Mouse (Mus musculus) thymus, postnatal 4 days (tissue): ENCODE measurements around the gene Banf2.

ENCODE experiments used
- DNase-seq: peaks from one replicate; pipeline ENCODE4 v3.0.0; 2021

The Banf2 gene

DNA sequence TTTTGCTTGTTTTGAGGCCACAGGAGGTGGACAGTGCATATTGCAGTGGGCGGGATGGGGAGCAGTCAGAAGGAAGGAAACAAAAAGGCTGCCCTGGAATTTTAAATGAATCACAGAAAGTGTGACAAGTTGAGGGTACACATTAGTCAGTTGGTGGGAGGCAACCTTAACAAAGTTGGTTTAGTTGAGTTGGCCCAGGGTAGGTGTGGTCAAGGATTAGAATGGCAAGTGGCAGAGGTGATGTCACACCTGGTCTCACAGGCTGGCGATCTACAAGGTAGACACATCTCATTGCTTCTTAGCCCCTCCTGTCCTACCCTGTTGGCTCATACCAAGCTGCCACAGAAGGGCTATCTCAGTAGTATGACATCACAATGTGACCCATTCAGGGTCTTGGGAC, at the start of gene Banf2:
Banf2 (plus strand) TSS at position 396 of the 400 bp plus-strand sequence.
- DNase-seq, result no peak

DNA sequence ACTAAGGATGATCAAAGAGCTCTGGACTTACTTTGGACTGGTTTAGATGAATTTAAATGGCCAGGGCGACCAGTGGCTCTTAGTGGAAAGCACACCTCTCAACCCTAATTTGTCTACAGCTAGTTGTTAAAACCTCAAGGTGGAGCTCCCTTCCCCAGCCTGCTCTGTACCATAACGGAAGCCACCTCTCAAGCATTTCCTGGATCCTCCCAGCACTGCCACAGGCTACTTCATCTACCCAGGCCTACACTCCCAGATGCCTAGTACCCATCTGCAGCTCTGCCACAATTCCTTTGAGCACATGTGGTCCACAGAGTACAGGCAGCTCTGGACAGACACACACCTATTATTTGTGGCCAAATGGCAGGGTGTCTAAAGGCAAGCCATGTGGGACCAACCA, 49.4 kb upstream of the Banf2 start:
- peak; percentile 18 for DNase-seq

DNA sequence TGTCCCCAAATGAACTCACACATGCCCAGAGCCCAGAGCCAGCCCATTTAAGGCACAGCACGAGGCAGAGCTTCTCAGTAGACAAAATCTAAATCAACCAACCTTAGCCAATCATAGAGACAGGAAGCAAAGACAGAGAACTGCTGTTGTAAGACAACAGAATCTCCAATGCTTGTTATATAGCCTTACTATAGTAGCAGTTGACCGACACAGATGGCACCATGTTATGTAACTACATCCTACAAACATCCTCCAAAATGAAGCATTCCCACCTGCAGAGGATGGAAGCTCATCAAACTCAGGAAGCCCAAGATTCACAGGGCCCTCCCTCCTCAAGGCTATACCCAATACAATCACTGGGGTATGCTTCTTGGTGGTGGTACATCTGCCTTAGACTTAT, 45.4 kb upstream of the Banf2 start:
- DNase-seq, result no peak

DNA sequence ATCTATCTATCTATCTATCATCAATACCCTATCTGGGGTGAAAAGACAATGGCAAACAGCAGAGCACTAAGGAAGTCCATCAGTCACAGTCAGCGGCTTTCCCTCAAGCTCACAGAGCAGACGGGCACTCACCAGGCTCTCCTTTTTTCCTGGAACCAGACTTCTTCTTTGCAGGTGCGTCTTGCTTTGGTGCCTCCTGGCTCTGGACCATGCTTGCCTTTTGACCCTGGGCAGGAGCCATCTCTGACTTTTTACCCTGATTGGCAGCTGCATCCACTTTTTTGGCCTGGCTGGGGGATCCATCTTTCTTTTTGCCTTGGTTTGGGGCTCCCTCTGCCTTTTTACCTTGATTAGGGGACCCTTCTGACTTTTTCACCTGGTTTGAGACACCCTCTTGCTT, 44.8 kb upstream of the Banf2 start:
- DNase-seq, result no peak

DNA sequence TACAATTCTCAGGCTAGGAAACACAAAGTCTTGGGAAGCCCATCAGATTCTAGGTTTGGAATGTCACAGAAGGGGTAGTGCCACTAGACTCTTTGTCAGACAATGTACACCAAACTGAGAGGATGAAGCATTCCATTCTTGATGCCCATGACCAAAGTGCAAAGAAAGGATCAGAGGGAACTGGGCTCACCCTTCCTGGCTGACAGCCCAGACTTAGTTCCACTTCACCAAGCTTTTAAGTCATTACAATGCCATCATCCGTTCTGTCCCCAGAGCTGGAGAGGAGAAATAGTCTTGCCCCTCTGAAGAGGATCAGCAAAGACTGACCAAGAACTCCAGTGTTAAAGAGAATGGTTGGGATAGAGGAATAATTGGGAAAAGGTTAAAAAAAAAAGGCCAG, 41.9 kb upstream of the Banf2 start:
- DNase-seq, result no peak

DNA sequence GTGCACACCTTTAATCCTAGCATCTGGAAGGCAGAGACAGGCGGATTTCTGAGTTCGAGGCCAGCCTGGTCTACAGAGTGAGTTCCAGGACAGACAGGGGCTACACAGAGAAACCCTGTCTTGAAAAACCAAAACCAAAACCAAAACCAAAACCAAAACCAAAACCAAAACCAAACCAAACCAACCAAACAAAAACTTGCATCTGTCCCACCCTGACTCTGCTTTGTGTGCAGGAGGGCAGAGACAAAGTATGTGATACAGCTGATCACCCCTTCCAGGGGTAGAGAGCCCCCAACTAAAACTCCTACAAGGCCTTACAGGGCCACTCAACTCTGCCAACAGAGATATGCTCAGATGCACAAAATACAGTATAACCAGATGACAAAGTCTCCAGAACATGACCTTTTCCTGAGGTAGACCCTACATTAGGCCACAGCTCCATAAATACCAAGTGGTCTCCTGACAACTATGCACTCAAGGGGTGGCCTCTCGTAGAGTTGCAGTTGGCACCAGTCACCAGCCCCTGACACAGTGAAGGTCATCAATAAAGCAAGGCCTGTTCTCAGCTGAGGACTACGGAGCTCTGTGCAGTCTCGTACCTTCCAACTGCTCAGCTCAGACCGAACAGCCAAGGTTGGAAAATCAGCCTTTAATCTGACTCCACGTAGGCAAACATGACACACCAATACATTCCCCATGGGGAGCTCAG, 40.7 kb upstream of the Banf2 start:
- no peak for DNase-seq

DNA sequence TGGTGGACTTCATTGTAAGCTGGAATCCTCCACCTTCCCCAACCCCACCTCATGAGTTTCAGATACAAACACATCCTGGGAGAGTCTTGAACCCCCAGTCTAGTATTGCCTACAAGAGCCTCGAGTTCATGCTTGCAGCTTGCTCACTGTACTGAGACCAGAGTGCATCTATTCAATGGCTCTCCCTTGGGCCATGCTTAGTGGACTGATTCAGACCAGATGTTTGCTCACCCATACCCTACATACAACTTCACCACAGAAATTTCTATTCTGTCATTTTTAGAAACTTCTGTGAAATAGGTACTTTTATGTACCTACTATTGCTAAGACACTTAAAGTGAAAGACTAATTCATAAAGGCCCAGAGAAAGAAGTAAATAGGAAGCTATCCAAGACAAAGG, 39.9 kb upstream of the Banf2 start:
- DNase-seq, result no peak

DNA sequence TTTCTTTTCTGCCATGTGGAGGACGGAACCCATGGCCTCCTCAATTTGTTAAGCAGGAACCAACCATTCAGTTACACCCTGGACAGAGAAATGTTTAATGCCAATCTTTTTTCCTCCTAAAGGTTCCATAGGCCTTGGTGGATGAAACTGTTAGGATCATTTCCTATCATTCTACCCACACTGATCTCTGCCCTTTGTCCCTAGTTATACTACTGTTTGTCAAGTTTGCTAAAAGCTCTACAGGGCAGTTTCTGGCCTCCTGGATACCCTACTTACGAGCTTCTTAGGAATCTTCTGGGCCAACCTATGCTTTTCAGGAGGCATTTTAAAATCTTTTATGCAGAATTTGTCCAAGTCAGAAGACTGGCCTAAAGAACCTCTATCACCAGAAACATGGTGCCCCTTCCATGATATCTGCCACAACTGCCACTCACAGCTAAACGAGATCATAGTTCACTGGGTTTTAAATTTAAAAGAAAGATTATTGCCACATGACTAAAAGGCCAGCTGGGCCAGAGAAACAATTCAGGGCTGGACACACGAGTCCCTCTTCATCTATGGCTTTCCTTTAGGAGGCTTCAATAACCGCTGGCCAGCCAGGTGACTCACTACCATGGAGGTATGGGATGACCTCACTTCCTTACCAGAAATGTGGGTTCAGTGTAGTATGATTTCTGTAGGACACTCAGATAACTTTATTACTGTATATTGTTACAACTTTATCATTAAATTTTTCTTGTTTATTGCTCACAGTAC, 30.5 kb upstream of the Banf2 start:
- DNase-seq, result no peak

DNA sequence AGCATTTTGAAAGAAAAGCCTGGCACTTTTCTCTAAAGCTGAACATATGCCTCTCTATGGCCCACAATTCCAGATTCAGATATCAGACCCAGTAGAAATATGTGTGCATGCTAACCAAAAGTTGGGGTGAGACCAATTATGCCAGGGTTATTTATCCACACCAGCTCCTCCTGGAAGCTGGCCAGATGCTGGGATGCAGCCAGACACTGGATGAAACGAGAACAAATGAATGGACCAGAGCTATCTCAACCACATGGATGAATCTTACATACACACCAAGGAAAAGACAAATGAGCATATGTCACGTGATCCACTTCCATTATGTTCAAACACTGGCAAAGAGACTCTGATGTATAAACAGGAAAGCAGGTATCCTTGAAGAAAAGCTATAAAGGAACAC, 29.3 kb upstream of the Banf2 start:
- DNase-seq, result no peak

DNA sequence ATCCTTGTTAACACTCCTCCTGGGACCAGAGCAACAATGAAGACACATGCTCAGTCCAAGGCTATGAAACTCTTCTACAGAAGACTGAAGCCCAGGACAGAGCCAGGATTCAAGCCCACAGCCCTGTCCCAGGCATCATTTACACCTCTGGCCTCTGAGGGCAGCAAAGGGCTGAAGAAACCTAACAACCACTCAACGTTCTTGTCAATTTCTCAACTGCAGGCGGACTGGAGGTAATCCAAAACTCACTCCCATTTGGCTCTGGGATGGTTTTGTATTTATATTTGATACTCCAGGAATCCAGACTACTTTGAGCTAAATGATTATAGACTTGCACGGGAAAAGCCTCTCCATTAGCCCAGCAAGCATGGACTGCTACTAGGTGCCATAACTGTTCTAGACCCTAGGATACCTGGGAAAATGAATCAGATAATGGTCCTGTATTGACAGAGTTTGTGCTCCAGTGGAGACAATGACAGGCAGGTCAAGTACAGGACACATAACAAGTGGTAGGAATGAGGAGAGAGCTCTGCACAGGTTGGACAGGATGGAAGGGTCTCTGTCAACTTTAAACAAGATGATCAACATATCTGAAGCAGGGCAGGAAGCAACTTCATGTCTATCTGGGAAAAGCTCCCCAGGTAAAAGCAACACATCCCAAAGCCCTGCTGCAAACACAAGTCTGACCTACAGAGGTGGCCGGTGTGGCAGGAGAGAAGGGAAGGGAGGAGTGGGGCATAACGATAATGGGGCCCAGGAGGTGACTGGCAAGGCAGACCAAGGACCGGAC, 27.5 kb upstream of the Banf2 start:
- no peak for DNase-seq

DNA sequence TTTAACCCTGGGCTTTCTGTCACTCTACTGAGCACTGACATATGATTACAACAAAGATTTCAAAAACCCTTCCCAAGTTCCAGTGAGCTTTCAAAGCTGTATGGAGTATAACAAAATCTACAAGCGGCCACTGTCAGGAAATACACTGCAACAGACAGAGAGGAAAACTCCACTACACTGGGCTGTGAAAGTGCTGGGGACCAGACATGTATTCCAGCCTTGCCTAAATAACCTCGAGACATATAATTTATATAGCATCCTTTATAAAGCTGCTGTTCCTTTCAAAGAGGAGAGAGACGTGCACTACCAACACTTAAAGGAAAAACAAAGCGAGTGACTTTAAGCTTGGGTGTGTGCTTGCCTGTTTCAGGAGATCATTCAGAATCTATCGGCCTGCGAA, 26.2 kb upstream of the Banf2 start:
- DNase-seq, result no peak

DNA sequence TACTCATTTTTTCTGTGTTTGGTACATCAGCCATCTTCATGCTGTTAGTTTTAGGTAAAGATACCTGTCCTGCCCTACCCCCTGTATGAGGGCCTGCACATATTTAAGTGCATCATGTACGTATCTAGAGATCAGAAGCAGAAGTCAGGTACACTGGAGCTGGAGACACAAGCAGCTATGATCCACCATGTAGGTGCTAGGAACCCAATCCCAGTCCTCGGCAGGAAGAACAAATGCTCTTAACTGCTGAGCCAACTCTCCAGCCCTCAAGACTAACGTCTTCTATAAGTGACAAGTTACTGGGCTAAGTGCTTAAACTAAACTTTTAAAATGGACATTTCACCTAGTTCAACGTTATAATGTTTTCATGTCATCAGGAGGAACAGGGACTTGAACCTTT, 25.6 kb upstream of the Banf2 start:
- DNase-seq, result no peak

DNA sequence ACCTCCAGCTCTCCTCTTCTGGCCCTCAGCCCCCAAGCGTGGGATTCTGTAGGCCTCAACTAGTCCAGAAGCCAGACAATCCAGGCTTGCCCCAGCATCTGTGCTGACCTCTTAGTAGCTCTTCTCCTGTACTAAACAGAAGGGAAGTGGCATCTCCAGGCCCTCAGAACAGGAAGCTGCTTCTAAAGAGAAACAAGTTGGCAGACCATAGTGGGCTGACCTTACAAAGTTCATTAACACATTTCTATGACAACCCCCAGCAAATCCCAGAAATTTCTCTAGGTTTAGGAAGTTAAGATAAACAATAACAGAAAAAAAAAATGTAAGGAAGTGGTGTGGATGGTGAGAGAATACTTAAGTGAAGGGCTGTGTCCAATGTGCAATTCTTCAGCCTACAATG, 23.8 kb upstream of the Banf2 start:
- DNase-seq, result no peak

DNA sequence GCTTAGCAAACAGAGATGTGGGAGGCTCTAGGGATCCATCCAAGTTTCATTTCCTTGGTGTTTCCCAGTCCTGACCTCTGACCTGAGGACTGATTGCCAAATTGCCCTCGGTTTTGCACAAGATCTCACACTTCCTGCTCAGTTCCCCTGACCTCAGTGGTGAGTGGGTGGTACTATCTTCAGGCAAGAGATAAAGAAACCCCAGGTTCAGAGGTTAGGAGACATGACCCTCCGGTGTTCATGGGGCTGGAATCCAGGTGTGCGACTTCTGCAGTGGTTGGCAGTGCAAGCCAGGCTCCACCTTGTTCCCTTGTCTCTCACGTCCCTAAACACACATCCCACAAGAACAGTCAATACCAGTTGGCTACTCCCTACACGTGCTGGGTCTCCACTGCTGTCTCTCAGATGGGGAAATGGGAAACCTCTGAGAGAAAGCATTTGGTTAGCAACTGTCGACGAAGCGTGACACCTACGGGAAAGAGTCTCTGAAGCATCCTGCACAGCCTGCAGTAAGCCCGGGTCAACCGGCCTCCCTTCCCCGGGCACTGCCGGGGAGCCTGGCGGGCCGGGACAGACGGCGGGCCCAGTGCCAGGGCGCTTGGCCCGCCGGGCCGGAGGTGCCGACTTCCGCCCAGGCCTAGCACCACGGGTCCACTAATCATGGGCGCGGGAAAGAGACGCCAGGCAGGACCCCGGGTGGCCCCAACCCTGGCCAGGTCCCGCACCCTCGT, 23.1 kb upstream of the Banf2 start:
- DNase-seq, result no peak

DNA sequence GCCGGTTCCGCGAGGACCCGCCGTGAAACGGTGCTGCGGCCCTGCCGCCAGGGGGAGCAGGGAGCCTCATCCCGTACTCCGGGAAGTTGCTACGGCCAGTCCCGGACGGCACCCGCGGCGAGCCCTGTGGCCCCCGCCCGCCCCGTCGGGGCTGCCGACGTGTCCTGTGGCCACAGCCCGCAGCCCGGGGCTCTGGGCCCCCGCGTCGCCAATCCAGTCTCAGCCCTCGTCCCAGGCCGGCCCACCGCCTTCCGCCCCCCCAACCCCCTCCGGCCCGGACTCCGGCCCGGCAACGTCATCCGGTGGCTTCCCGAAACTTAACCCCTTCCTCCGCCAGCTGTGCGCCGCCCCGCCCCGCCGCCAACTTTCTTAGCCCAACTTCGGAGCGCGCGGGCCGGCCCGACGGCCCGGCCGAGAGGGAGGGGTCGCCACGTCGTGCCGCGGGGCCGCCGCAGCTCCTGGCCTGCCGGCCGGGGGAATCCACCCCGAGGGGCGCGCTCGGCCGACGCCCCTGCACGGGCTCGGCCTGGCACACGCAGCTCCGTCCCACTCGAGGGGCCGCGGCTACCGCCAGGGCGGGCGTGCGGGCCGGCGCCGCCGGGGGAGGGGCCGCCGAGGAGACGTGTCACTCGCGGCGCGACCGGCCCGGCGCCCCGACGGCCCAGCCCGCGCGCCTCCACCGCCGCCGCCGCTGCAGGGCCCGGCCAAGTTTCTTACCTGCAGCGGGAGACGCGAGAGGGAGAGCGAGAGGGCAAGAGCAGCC, 22.4 kb upstream of the Banf2 start:
- DNase-seq, result peak; percentile 94

DNA sequence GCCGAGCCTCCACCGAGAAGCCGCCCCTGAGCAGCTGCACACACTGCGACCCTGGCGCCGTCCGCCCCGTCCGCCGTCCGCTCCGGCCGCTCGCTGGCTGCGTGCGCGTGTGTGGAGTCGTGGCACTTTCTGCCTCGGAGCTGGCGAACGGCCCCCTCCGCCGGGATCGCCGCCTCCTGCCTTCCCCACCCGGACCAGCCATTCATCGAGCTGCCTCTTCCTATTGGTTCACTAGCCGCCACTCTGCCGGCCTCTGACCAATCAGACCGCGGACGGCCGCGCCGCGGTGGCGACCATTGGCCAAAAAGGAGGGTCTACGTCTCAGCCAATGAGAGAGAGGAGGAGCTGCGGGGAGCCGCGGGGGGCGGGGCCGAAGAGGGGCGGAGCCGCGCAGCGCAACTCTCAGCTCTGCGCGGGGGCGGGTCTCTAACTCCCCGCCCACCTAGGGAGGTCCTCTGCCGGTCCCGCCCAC, 21.7 kb upstream of the Banf2 start, which contains the start of gene Rrbp1:
Rrbp1 (minus strand) TSS at position 184 of the 472 bp plus-strand sequence.
- peak; percentile 99 for DNase-seq

DNA sequence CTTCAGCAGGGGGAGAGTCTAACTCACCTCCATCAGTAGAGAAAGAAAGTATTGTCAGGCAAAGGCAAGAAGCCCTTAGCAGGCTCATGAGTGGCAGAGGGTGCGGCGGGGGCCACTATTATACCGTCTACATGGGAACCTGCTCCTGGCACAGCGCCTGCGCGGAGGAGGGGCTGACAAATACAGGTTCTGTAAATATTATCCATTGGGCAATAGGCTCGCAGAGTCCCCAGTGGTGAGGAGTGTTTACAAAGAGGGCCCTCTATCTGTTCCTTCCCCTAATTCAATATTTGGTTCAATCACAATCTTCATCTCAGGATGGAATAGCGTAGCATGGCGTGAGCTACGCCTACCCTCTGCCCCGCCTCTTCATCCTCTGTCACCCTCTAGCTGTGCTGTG, 18.8 kb upstream of the Banf2 start:
- DNase-seq, result no peak

DNA sequence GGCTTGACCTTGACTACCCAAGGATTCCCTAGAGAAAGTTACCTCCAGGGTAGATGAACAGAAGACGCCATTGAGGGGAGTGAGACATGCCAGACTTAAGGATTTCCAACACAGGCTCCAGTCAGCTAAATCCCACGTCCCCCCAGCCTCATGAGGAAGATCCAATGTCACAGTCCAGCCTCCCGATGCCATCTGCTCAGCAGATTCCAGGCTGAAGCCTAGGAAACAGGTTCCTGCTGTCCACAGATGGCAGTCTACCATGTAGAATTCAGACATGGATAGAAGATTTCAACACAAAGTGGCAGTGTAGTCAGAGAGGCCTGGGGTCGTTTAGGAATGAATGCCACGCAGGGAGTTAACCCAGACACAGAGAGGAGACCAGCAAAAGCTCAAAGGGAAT, 18.4 kb upstream of the Banf2 start:
- DNase-seq, result no peak

DNA sequence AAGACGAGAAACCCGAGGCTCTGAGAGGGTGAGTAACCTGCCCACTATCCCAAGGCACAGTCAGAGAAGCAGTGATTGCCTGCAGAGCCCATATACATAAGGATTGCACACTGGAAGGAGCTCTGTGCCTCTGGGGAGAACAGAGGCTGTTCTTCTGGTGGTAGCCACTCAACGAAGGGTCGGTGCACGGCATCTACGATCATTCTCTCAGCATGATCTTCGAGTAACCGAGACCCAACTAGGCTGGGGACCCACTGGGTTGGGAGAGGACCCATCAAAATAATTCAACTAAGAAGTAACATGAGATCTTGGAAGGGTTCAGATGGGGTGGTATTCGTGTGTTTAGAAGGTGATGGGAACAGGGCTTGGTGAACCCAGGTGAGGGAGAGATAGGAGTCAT, 17.0 kb upstream of the Banf2 start:
- no peak for DNase-seq

DNA sequence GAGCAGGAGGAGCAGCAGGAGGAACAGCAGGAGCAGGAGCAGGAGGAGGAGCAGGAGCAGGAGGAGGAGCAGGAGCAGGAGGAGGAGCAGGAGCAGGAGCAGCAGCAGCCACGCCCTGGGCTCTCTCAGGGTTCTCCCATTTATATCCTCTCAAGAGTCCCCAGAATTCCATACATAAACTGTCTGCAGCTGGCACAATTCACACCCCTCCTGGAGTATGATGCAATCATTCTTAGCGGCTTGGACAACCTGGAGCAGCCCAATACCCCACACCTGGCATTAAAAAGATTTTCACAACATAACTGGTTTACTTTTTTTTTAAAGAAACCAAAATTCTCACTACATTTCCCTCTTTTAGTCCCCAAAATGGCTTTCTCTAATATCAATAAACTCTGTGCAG, 12.9 kb upstream of the Banf2 start:
- DNase-seq, result no peak

DNA sequence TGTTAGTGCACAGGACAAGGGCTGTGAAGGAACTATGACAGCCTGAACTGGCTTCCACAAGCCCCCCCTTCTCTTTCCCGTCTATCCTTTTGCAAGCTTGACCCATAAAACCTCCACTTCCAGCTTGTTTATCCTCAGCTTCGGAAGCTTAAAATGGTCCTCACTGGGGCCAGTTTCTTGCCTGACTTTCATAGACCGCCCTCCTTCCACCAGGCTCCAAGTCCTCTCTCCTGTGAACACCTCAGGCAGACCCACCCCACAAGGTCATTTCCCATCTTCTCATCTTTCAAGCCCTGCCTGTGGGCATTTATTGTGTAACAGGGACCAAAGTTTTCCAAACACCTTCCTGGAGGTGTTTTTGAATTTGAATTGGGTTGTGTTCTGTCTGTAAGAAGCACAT, 10.4 kb upstream of the Banf2 start:
- no peak for DNase-seq

DNA sequence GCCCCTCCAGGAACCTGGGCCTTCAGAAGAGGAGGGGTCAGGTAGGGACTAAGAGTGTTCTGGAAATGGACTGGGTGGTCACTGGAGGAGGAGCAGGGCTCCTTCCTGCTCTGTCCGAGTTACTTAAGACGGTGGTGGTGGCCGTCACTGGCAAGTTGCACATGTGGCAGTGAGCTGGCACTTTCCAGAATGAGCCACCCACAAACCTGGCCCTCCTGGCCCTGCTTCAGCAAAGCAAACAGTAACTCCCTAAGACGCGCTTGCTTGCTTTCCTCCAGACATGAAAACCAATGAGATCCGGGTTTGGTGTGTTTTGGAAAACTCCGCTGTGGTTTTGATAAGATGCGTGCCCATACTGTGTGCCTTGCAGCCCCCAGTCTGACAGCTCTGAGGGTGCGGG, 7.5 kb upstream of the Banf2 start:
- no peak for DNase-seq
